Mouse (Mus musculus) neural tube, embryonic 14.5 days (tissue): ENCODE results near the gene Asb12. TPM values are rescaled to one million over a fixed set of nuclear protein-coding genes. Genes with fewer than 3 reads are reported as not detected.
"Not testable (repeated sequence)": the region's sequence is repeated elsewhere in the genome, so short reads cannot be mapped to it uniquely, and the experiment has no call there.

Experiments
- ATAC-seq: fragments of 200-750 bp; cut with Nextera tagmentation; 2 replicates; pipeline ENCODE4 v1.8.0; 2017; ENCODE audit warnings: low read depth, mild to moderate bottlenecking, moderate TSS enrichment, moderate library complexity
- H3K27ac ChIP-seq: fragments of 300-500 bp; sonication (generic); 2 replicates; pipeline ENCODE4 v1.5.1; 2014; ENCODE audit warnings: low read depth, mild to moderate bottlenecking, control low read depth, low read length, moderate library complexity, mixed read lengths
- H3K27me3 ChIP-seq: fragments of 300-500 bp; sonication (generic); 2 replicates; pipeline ENCODE4 v1.6.1; 2014; ENCODE audit warnings: low read length; ENCODE audit not compliant: control insufficient read depth, insufficient read depth
- H3K36me3 ChIP-seq: fragments of 300-500 bp; sonication (generic); 2 replicates; pipeline ENCODE4 v1.6.1; 2014; ENCODE audit warnings: low read length, mixed read lengths; ENCODE audit not compliant: control insufficient read depth, insufficient read depth
- H3K4me1 ChIP-seq: fragments of 300-500 bp; sonication (generic); 2 replicates; pipeline ENCODE4 v1.6.1; 2014; ENCODE audit warnings: low read length; ENCODE audit not compliant: control insufficient read depth, insufficient read depth
- H3K4me2 ChIP-seq: fragments of 300-500 bp; sonication (generic); 2 replicates; pipeline ENCODE4 v1.6.1; 2014; ENCODE audit warnings: mild to moderate bottlenecking, low read depth, low read length, control low read depth
- H3K4me3 ChIP-seq: fragments of 300-500 bp; sonication (generic); 2 replicates; pipeline ENCODE4 v1.5.1; 2014; ENCODE audit warnings: low read depth, low read length, control low read depth, mixed read lengths
- H3K9ac ChIP-seq: fragments of 300-500 bp; sonication (generic); replicated peaks from 2 replicates; pipeline ENCODE4 v1.6.1; 2014; ENCODE audit warnings: low read depth, mild to moderate bottlenecking, control low read depth, low read length, mixed read lengths
- H3K9me3 ChIP-seq: fragments of 300-500 bp; sonication (generic); 2 replicates; pipeline ENCODE4 v1.6.1; 2016; ENCODE audit warnings: low read length; ENCODE audit not compliant: control insufficient read depth
- whole genome bisulfite sequencing: fragments of 180-500 bp; shearing (Covaris S2); extraction: QIAGEN DNeasy Blood & Tissue Kit; methylation state at CpG from one replicate; pipeline ENCODE4 v1.1.7; 2014; 5-methylcytosine and 5-hydroxymethylcytosine counted together
- polyA plus RNA-seq: library from polyadenylated mRNA; unstranded; fragments of >200 nt; fragmentation: Nextera tagmentation; extraction: Ambion mirVana; gene quantifications from 2 replicates; pipeline ENCODE4 v1.2.1, GENCODE M21; 2014

Gene Asb12
- 0.27 and 0.80 TPM in 2 replicates for polyA plus RNA-seq

DNA sequence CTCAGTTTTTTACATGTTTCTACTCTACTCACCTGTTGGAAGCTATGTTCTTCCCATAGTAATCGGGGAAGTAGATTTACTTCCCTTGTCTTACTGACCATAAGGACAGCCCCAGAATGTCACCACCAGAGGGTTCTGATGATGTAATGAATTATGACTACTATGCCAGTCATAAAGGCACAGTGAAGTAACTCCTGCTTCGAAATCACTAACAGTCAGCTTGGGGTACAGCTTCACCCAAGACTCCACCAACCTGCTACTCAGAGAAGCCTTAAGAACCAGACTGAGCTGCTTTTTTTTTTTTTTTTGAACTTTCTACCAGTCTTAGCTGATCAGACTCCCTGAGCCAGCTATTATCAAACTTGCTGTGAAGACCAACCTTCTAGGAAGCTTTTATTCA, at the start of gene Asb12, which contains the start of gene Pfn5:
Gene Asb12 (minus strand): TSS at position 101 of the 400 bp plus-strand sequence.
Gene Pfn5 (plus strand): TSS at position 218 of the 400 bp plus-strand sequence.
- no peaks in the 10 kb centered on the region for H3K4me1 ChIP-seq
- ATAC-seq = no peak
- no peaks in the 10 kb centered on the region for H3K36me3 ChIP-seq

DNA sequence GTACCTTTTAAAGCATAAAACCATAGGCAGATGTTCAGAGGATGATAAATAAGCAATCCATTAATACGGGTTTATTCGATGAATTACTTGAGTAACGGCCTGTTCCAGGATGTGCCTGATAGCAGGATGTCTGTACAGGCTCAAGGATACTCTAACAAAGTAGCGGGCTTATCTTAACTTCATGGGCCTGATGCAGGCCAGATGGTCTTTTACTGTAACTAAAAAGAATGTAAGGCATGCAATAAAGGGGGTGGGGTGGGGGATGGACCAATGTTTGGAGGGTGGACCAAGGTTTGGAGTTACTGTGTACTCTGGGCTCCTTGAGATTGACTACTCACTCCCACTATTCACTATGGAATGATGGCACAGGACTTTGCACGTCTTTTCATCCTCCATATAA, 42.8 kb upstream of the Asb12 start:
- no peak overlapping the region for H3K4me3 ChIP-seq
- no peak overlapping the region for H3K9ac ChIP-seq
- WGBS = 91% methylated on average over 5 of the region's 5 CpGs
- no peaks in the 10 kb centered on the region for H3K36me3 ChIP-seq
- ATAC-seq = no peak
- H3K4me1 ChIP-seq = no peaks in the 10 kb centered on the region
- no peak overlapping the region for H3K4me2 ChIP-seq
- H3K27ac ChIP-seq = no peak overlapping the region
- H3K9me3 ChIP-seq = no peaks in the 10 kb centered on the region
- no peaks in the 10 kb centered on the region for H3K27me3 ChIP-seq

More for the DNA sequence above, at the start of gene Asb12, which contains the start of gene Pfn5:
- Histone ChIP-seq H3K27ac (no peak within 1 kb of the TSS), H3K9me3 (no peaks in the 10 kb centered on the region), H3K9ac (no peak within 1 kb of the TSS), H3K27me3 (no peaks in the 10 kb centered on the region), H3K4me3 (no peak within 1 kb of the TSS), H3K4me2 (no peak within 1 kb of the TSS)
- WGBS = 90% methylated on average over 2 of the region's 2 CpGs

DNA sequence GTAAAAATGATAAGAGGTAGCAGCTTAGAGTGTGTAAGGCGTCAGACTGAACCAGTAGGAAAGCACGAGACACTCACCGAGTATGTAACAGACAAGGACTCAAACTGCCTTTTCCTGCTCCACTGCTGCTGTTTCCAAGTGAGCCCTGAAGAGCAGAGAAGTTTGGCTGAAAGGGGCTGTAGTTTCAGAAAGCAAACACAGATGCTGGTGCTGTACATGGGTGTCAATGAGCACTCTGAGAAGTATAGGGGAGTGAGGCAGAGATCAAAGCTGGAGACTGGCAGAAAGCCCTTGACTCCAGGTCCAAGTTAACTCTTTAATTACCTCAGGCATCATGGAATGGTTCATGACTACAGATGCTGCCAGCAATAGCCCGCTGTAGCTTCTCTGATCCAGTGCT, 3.5 kb downstream of the Asb12 start:
- Histone ChIP-seq H3K9me3 (no peaks in the 10 kb centered on the region), H3K4me2 (no peak overlapping the region), H3K27ac (no peak overlapping the region), H3K4me3 (no peak overlapping the region), H3K27me3 (no peaks in the 10 kb centered on the region), H3K9ac (no peak overlapping the region), H3K4me1 (no peaks in the 10 kb centered on the region), H3K36me3 (no peaks in the 10 kb centered on the region)
- 79% methylated on average over 4 of the region's 4 CpGs for WGBS
- ATAC-seq = no peak

DNA sequence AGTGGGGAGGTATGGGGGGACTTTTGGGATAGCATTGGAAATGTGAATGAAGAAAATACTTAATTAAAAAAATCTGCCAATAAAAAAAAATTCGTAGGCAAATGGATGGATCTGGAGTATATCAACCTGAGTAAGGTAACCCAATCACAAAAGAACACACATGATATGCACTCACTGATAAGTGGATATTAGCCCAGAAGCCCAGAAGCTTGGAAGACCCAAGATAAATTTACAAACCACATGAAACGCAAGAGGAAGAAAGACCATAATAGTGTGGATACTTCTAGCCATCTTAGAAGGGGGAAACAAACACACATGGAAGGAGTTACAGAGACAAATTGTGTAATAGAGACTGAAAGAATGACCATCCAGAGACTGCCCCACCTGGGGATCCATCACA, 22.3 kb downstream of the Asb12 start:
- not testable (repeated sequence) for H3K4me1 ChIP-seq, H3K4me2 ChIP-seq, H3K27ac ChIP-seq, H3K36me3 ChIP-seq, ATAC-seq, H3K4me3 ChIP-seq, H3K9ac ChIP-seq, H3K9me3 ChIP-seq, H3K27me3 ChIP-seq
- 93% methylated on average over 2 of the region's 2 CpGs for WGBS

DNA sequence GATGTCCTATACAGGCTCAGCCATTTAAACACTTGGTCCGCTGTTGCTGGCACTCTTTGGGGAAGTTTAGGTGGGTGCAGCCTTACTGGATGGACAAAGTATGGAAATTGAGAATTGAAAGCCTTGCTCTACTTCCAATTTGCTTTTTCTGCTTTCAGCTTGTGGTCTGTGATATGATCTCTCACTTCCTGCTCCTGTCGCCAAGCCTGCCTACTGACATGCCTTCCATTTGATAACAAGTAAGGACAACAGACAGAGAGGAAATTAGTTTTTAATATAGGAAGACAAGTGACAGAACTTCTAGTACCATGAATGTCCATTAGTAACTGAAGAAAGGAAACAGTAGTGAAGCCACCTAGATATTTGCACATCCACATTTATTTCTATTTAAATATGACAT, 32.6 kb downstream of the Asb12 start:
- H3K36me3 ChIP-seq = no peaks in the 10 kb centered on the region
- H3K4me3 ChIP-seq = no peak overlapping the region
- H3K4me1 ChIP-seq = no peaks in the 10 kb centered on the region
- no peak overlapping the region for H3K4me2 ChIP-seq
- no peak for ATAC-seq
- H3K27me3 ChIP-seq = no peaks in the 10 kb centered on the region
- H3K9ac ChIP-seq = no peak overlapping the region
- 84% methylated on average over 2 of the region's 2 CpGs for WGBS
- no peaks in the 10 kb centered on the region for H3K9me3 ChIP-seq
- no peak overlapping the region for H3K27ac ChIP-seq

DNA sequence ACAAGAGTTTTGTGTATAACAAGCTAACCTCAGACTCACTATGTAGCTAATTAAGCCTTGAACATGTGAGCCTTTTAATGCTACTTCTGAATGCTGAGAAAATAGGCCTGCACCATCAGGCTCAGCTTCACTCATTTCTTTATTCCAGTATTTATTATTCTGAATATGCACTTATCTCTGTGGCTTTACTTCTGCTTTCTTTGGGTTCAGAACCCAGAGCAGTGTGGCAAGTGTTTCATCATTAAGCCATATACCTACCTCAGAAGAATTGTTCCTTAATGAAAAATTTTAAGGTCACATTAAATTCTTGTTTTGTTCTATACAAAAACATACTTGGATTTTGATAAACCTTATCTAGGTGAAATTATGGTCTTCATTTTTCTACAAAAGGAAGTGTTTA, 33.9 kb downstream of the Asb12 start:
- no peak overlapping the region for H3K4me2 ChIP-seq
- ATAC-seq = no peak
- H3K9me3 ChIP-seq = no peaks in the 10 kb centered on the region
- H3K27me3 ChIP-seq = no peaks in the 10 kb centered on the region
- no peak overlapping the region for H3K9ac ChIP-seq
- H3K27ac ChIP-seq = no peak overlapping the region
- H3K36me3 ChIP-seq = no peaks in the 10 kb centered on the region
- H3K4me1 ChIP-seq = no peaks in the 10 kb centered on the region
- H3K4me3 ChIP-seq = no peak overlapping the region

DNA sequence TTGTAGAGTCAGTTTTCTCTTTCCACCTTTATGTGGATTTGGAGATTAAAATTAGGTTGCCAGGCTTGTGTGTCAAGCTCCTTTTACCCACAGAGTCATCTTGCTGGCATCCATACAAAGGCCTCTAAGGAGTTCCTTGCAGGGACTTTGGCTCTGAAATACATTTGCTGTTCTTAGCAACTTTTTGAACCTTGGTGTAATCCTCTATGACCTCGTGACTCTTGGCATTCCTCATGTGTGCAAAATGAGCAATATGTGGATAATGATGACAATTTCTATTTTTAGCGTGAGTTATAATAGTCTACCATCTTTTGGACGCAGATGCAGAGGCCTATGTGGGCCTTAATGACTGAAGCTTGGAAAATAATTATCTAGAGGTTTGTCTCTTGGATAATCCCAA, 100.6 kb downstream of the Asb12 start:
- Histone ChIP-seq H3K4me2 (no peak overlapping the region), H3K4me3 (no peak overlapping the region), H3K4me1 (no peaks in the 10 kb centered on the region), H3K9ac (no peak overlapping the region), H3K27me3 (no peaks in the 10 kb centered on the region), H3K36me3 (no peaks in the 10 kb centered on the region), H3K9me3 (no peaks in the 10 kb centered on the region), H3K27ac (no peak overlapping the region)
- ATAC-seq = no peak
- 74% methylated on average over 3 of the region's 3 CpGs for WGBS

DNA sequence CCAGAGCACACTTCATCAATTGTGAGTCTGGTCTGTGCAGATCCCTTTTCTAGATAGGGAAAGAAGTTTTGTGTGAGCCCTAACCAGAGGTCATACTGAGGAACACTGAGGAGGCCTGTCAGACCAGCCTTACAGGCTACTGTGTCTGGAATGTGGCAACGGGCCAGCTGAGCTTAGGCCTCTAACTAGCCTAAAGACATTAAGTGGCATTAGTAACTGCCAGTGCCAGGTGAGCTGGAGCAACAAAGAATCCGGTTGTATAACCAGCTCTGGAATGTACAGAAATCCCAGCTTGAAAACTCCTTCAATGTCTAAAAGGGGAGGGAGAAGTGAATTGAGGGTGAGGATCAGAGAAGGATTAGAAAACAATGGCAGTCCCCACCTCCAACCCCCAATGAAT, 111.9 kb downstream of the Asb12 start:
- no peak for ATAC-seq
- Histone ChIP-seq H3K9me3 (no peaks in the 10 kb centered on the region), H3K36me3 (no peaks in the 10 kb centered on the region), H3K4me3 (no peak overlapping the region), H3K27me3 (no peaks in the 10 kb centered on the region), H3K4me1 (peaks cover 8% of the 10 kb centered on the region; the same call in 1 of the 2 replicates), H3K9ac (no peak overlapping the region), H3K27ac (no peak overlapping the region), H3K4me2 (no peak overlapping the region)
- WGBS = 80% methylated on average over 2 of the region's 2 CpGs

DNA sequence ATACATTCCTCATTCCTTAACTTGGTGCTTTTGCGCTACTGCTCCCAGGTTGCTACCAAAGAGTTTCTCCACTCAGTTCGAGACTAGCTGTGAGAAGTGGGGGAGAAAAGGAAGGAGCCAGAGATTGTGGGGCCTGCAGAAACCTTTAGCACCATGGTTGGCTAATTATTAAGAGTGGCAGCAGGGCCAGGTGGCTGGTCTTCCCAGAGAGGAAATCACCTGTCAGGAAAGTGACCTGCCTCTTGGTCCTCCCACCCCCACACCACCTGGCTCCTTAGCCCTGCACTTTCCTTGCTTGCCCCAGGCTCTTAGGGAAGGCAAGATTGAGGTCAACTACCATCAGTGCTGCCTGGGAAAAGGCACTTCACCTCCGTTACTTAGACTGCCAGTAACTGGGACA, 112.6 kb downstream of the Asb12 start:
- Histone ChIP-seq H3K4me3 (peak overlapping the region; percentile 51), H3K36me3 (no peaks in the 10 kb centered on the region), H3K9me3 (no peaks in the 10 kb centered on the region), H3K4me1 (peaks cover 8% of the 10 kb centered on the region; the same call in 1 of the 2 replicates), H3K4me2 (peak overlapping the region; percentile 44), H3K27ac (no peak overlapping the region), H3K9ac (peak overlapping the region; percentile 54; the same call in 1 of the 2 replicates), H3K27me3 (no peaks in the 10 kb centered on the region)
- WGBS = 41% methylated on average over 3 of the region's 3 CpGs
- ATAC-seq = 0 out of 2 replicates have a peak, but pooled peaks have one; percentile 1
